Mouse (Mus musculus) 3T3-L1 (cell line): ENCODE measurements around the gene Tnrc18.

ENCODE experiments used
- DNase-seq: peaks from one replicate; pipeline ENCODE4 v3.0.0-alpha.2; 2015; ENCODE audit warnings: low read depth, low spot score

Tnrc18 gene

GRCm38 (mm10) chr5:142823096-142824062 is 5.9 kb upstream of the Tnrc18 start:
- DNase-seq = peak; percentile 97

- DNase-seq = peak; percentile 96
Observed at GRCm38 (mm10) chr5:142822286-142823095, 5.0 kb upstream of the Tnrc18 start.

- DNase-seq = no peak
Observed at GRCm38 (mm10) chr5:142821974-142822285, 4.5 kb upstream of the Tnrc18 start.

- DNase-seq = peak; percentile 97
Observed at GRCm38 (mm10) chr5:142821266-142821973, 4.0 kb upstream of the Tnrc18 start.

GRCm38 (mm10) chr5:142820276-142821265 is 3.1 kb upstream of the Tnrc18 start:
- peak; percentile 78 for DNase-seq

GRCm38 (mm10) chr5:142819385-142820275 is 2.2 kb upstream of the Tnrc18 start:
- DNase-seq = peak; percentile 83

- peak; percentile 90 for DNase-seq
Observed at GRCm38 (mm10) chr5:142818435-142819360, 1.2 kb upstream of the Tnrc18 start.

- DNase-seq = peak; percentile 58
Observed at GRCm38 (mm10) chr5:142816811-142817523, 495 bp downstream of the Tnrc18 start.

GRCm38 (mm10) chr5:142816031-142816810 is 1.2 kb downstream of the Tnrc18 start:
- DNase-seq = peak; percentile 66

GRCm38 (mm10) chr5:142815421-142816001 is 2.0 kb downstream of the Tnrc18 start:
- peak; percentile 50 for DNase-seq

GRCm38 (mm10) chr5:142814711-142815420 is 2.6 kb downstream of the Tnrc18 start:
- DNase-seq = peak; percentile 39

GRCm38 (mm10) chr5:142814161-142814651 is 3.3 kb downstream of the Tnrc18 start:
- peak; percentile 61 for DNase-seq

- peak; percentile 56 for DNase-seq
Observed at GRCm38 (mm10) chr5:142813722-142814111, 3.7 kb downstream of the Tnrc18 start.

- peak; percentile 63 for DNase-seq
Observed at GRCm38 (mm10) chr5:142812976-142813721, 4.3 kb downstream of the Tnrc18 start.

GRCm38 (mm10) chr5:142812621-142812975 is 4.9 kb downstream of the Tnrc18 start:
- no peak for DNase-seq
